9 mouse cellular contexts compared by ENCODE assay signal in genomic region chr12:29015200-29015862, GRCm38 (mm10).
DNase-seq lines count a peak whose midpoint lies in the region; ATAC-seq and TF ChIP-seq lines count a peak whose summit lies in the region.
"Had no signal": no experiment of that assay in that cellular context is flagged by ENCODE, and none has a peak within 500 bp of the region (broad histone marks: within the 10 kb centered on the region; RNA-seq: fewer than 3 reads in every experiment).

No protein-coding gene starts in this region.

- H3K9ac ChIP-seq in kidney, embryonic 14.5 days (ENCODE audit: low read depth, low read length), result no peak overlapping the region
- H3K9ac ChIP-seq in midbrain, embryonic 16.5 days (ENCODE audit: low read depth, low read length), result no peak overlapping the region
- H3K9ac ChIP-seq: liver, embryonic 15.5 days had no signal

- H3K9me3 ChIP-seq in kidney, embryonic 14.5 days (ENCODE audit: control insufficient read depth, low read length), result no peaks in the 10 kb centered on the region
- H3K9me3 ChIP-seq in hindbrain, embryonic 10.5 days, result no peaks in the 10 kb centered on the region
- no peaks in the 10 kb centered on the region for H3K9me3 ChIP-seq in midbrain, embryonic 16.5 days (replicated peaks; ENCODE audit: control insufficient read depth, low read length, poor library complexity, severe bottlenecking)
- H3K9me3 ChIP-seq: liver, embryonic 15.5 days had no signal

- H3K4me2 ChIP-seq in kidney, embryonic 14.5 days (replicated peaks; ENCODE audit: low read depth, low read length), result no peak overlapping the region
- no peak overlapping the region for H3K4me2 ChIP-seq in midbrain, embryonic 16.5 days (ENCODE audit: low read length)
- H3K4me2 ChIP-seq: liver, embryonic 15.5 days had no signal

- no peaks in the 10 kb centered on the region for H3K36me3 ChIP-seq in kidney, embryonic 14.5 days (ENCODE audit: control insufficient read depth, insufficient read depth, low read length)
- H3K36me3 ChIP-seq in hindbrain, embryonic 10.5 days, result no peaks in the 10 kb centered on the region
- no peaks in the 10 kb centered on the region for H3K36me3 ChIP-seq in midbrain, embryonic 16.5 days (ENCODE audit: control insufficient read depth, insufficient read depth, low read length)
- H3K36me3 ChIP-seq: liver, embryonic 15.5 days had no signal

- no peak for TF ChIP-seq CTCF in brain, embryonic 14.5 days (IDR thresholded peaks at IDR 0.05; ENCODE audit: borderline replicate concordance, extremely low read depth, insufficient read depth, insufficient read length)

- no peaks in the 10 kb centered on the region for H3K27me3 ChIP-seq in kidney, embryonic 14.5 days (ENCODE audit: control insufficient read depth, insufficient read depth, low read length)
- H3K27me3 ChIP-seq in hindbrain, embryonic 10.5 days (ENCODE audit: insufficient read depth, poor library complexity, severe bottlenecking), result no peaks in the 10 kb centered on the region
- no peaks in the 10 kb centered on the region for H3K27me3 ChIP-seq in midbrain, embryonic 16.5 days (ENCODE audit: control insufficient read depth, insufficient read depth, low read depth, low read length)
- H3K27me3 ChIP-seq: liver, embryonic 15.5 days had no signal

- DNase-seq in kidney, postnatal 25 days, result no peak
- DNase-seq in brain, embryonic 14.5 days (ENCODE audit: low read depth), result peak; percentile 95
- DNase-seq in hindbrain, embryonic 10.5 days (ENCODE audit: low spot score), result peak; percentile 31
- DNase-seq in T-cell, adult 2 months (ENCODE audit: low spot score), result no peak
- no peak for DNase-seq in urinary bladder, adult 2 months (ENCODE audit: low spot score)
- DNase-seq in urinary bladder, postnatal 25 days (ENCODE audit: low spot score), result no peak

- no peak overlapping the region for H3K27ac ChIP-seq in kidney, embryonic 14.5 days (ENCODE audit: low read depth, low read length)
- H3K27ac ChIP-seq in hindbrain, embryonic 10.5 days, result peak overlapping the region; percentile 53; the same call in 1 of the 2 replicates
- no peak overlapping the region for H3K27ac ChIP-seq in midbrain, embryonic 16.5 days (ENCODE audit: low read length)
- H3K27ac ChIP-seq: liver, embryonic 15.5 days had no signal

- TF ChIP-seq POLR2A in brain, embryonic 14.5 days (IDR thresholded peaks at IDR 0.05; ENCODE audit: borderline replicate concordance, extremely low read depth, insufficient read depth, insufficient read length, poor library complexity, severe bottlenecking), result no peak

- WGBS in kidney, embryonic 14.5 days, result 29% methylated on average over 10 of the region's 10 CpGs
- WGBS in hindbrain, embryonic 10.5 days, result 54% methylated on average over 10 of the region's 10 CpGs
- WGBS in midbrain, embryonic 16.5 days, result 39% methylated on average over 10 of the region's 10 CpGs

- ATAC-seq in kidney, embryonic 14.5 days (ENCODE audit: low FRiP score, low TSS enrichment), result peak; percentile 60; the same call in 1 of the 2 replicates
- peak; percentile 83 for ATAC-seq in midbrain, embryonic 16.5 days

- H3K4me1 ChIP-seq in kidney, embryonic 14.5 days (ENCODE audit: control insufficient read depth, insufficient read depth, low read length), result 0 out of 2 replicates have a peak, but pooled peaks cover 4% of the 10 kb centered on the region
- peaks cover 13% of the 10 kb centered on the region for H3K4me1 ChIP-seq in hindbrain, embryonic 10.5 days (replicated peaks)
- H3K4me1 ChIP-seq in midbrain, embryonic 16.5 days (ENCODE audit: control insufficient read depth, insufficient read depth, low read length), result no peaks in the 10 kb centered on the region; the same call in 1 of the 2 replicates
- H3K4me1 ChIP-seq: liver, embryonic 15.5 days had no signal

- H3K4me3 ChIP-seq in kidney, embryonic 14.5 days (ENCODE audit: low read length), result no peak overlapping the region
- H3K4me3 ChIP-seq in hindbrain, embryonic 10.5 days, result no peak overlapping the region
- H3K4me3 ChIP-seq in midbrain, embryonic 16.5 days (ENCODE audit: low read depth, low read length), result no peak overlapping the region
- H3K4me3 ChIP-seq: liver, embryonic 15.5 days had no signal

Comparison
In these comparisons a context has a peak if more than half of its experiments do, and no peak if none do; other contexts are left out.
1. DNase-seq: peak in brain, embryonic 14.5 days (single experiment) and hindbrain, embryonic 10.5 days (single experiment); none in kidney, postnatal 25 days (0 of 2), T-cell, adult 2 months (single experiment), urinary bladder, adult 2 months (single experiment) and urinary bladder, postnatal 25 days (single experiment).